Mouse (Mus musculus) liver, embryonic 14.5 days (tissue): ENCODE measurements around the gene 1700001J03Rik.
"Not testable (repeated sequence)": the region's sequence is repeated elsewhere in the genome, so short reads cannot be mapped to it uniquely, and the experiment has no call there.

Experiments used
- CTCF ChIP-seq: IDR thresholded peaks from 2 replicates; pipeline ENCODE4 v1.5.1; 2016; ENCODE audit warnings: antibody characterized with exemption, low read depth, control low read depth
- EP300 ChIP-seq: IDR thresholded peaks from 2 replicates; pipeline ENCODE4 v1.6.1; 2016; ENCODE audit warnings: antibody characterized with exemption, low read depth

DNA sequence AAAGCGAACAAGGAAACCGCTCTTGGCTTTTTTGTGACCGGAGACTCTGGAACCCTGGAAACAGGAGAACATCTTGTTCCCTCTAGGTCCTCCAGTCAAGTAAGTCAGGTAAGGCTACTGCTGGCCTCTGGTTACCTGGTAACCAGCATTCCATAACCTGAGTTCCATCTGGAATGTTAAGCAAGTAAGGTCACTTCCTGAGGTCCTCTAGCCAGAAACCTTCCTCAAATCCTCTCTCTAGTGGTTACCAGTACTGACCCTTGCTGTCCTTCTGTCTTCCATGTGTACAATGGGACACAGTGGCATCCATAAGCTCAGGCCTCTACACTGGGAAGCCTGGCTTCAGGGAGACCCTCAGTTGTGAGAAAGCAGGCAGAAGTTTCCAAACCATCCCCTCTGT, 24.7 kb downstream of the 1700001J03Rik start, which contains the start of gene Gm5565:
- not testable (repeated sequence) for TF ChIP-seq CTCF, EP300
